Mouse (Mus musculus) forebrain, embryonic 15.5 days (tissue): ENCODE results near the gene Ccdc73. TPM values are rescaled to one million over a fixed set of nuclear protein-coding genes. Genes with fewer than 3 reads are reported as not detected.
"Not testable (repeated sequence)": the region's sequence is repeated elsewhere in the genome, so short reads cannot be mapped to it uniquely, and the experiment has no call there.

Experiments
- ATAC-seq: fragments of 200-750 bp; cut with Nextera tagmentation; replicated peaks from 2 replicates; pipeline ENCODE4 v1.8.0; 2017; ENCODE audit warnings: mild to moderate bottlenecking, moderate TSS enrichment, moderate library complexity
- H3K27ac ChIP-seq: fragments of 300-500 bp; sonication (generic); replicated peaks from 2 replicates; pipeline ENCODE4 v1.5.1; 2015; ENCODE audit warnings: mild to moderate bottlenecking, inconsistent platforms
- H3K27me3 ChIP-seq: fragments of 300-500 bp; sonication (generic); 2 replicates; pipeline ENCODE4 v1.6.1; 2015; ENCODE audit warnings: inconsistent platforms
- H3K36me3 ChIP-seq: fragments of 300-500 bp; sonication (generic); 2 replicates; pipeline ENCODE4 v1.6.1; 2015; ENCODE audit warnings: mild to moderate bottlenecking, inconsistent platforms
- H3K4me1 ChIP-seq: fragments of 300-500 bp; sonication (generic); 2 replicates; pipeline ENCODE4 v1.6.1; 2015; ENCODE audit warnings: inconsistent platforms
- H3K4me2 ChIP-seq: fragments of 300-500 bp; sonication (generic); replicated peaks from 2 replicates; pipeline ENCODE4 v1.6.1; 2015; ENCODE audit warnings: mild to moderate bottlenecking, inconsistent platforms
- H3K4me3 ChIP-seq: fragments of 300-500 bp; sonication (generic); 2 replicates; pipeline ENCODE4 v1.5.1; 2015; ENCODE audit warnings: mild to moderate bottlenecking, inconsistent platforms
- H3K9ac ChIP-seq: fragments of 300-500 bp; sonication (generic); replicated peaks from 2 replicates; pipeline ENCODE4 v1.6.1; 2015; ENCODE audit warnings: mild to moderate bottlenecking, inconsistent platforms
- H3K9me3 ChIP-seq: fragments of 300-500 bp; sonication (generic); 2 replicates; pipeline ENCODE4 v1.6.1; 2016; ENCODE audit warnings: inconsistent platforms
- WGBS: fragments of 180-500 bp; shearing (Covaris S2); methylation state at CpG from one replicate; pipeline ENCODE4 v1.1.7; 2015; ENCODE audit warnings: mixed read lengths; 5-methylcytosine and 5-hydroxymethylcytosine counted together
- polyA plus RNA-seq: library from polyadenylated mRNA; unstranded; fragments of >200 nt; fragmentation: Nextera tagmentation; extraction: Ambion mirVana; gene quantifications from 2 replicates; pipeline ENCODE4 v1.2.1, GENCODE M21; 2015

Gene Ccdc73
- polyA plus RNA-seq, 1 experiment from 2014 or later: 6.6 TPM

DNA sequence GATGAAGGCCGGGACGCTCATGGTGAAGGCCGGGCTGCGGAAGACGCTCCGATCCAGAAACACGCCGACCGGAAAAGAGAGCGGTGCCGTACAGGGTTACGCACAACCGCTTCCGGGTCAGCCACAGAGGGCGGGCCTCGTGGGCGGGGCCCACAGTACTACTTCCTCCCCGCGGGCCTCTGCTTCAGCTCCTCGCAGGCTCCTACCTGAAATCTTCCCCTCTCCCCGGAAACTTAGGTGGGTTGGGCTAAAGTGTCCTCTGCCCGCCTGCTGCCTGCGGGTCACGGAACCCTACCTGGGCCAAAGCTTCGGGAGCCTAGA, 149.3 kb downstream of the Ccdc73 start, which contains the start of gene Eif3m:
Gene Eif3m, minus strand, starts transcription at position 114 of the 321 bp plus-strand sequence.
- peaks cover 13% of the 10 kb centered on the region for H3K36me3 ChIP-seq
- peak within 1 kb of the TSS; percentile 71 for H3K9ac ChIP-seq
- H3K27me3 ChIP-seq: no peaks in the 10 kb centered on the region
- under 1% methylated on average over 25 of the region's 25 CpGs for WGBS
- peak within 1 kb of the TSS; percentile 63 for H3K4me2 ChIP-seq
- ATAC-seq: peak; percentile 100
- H3K9me3 ChIP-seq: no peaks in the 10 kb centered on the region
- peak within 1 kb of the TSS; percentile 91 for H3K4me3 ChIP-seq
- H3K4me1 ChIP-seq: peaks cover 19% of the 10 kb centered on the region
- peak within 1 kb of the TSS; percentile 90 for H3K27ac ChIP-seq

DNA sequence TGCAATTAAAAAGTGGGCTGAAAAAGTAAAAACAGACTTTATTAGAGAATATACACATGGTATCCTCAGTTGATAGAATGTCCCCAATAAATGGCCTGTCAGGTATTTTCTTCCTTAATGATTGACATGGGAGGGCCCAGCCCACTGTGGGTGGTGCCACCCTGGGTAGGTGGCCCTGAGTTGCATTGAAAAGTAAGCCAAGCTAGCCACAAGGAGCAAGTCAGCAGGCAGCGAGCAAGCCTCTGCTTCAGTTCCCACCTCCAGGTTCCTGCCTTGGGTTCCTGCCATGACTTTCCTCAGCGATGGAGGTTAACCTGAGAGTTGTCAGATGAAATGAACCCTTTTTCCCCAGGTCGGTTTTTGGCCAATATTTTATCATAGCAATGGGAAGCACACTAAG, 150.2 kb downstream of the Ccdc73 start:
- Histone ChIP-seq H3K4me3 (0 out of 2 replicates have a peak overlapping the region, but pooled peaks have one; percentile 91), H3K9ac (no peak overlapping the region), H3K4me1 (peaks cover 19% of the 10 kb centered on the region), H3K27me3 (no peaks in the 10 kb centered on the region), H3K27ac (no peak overlapping the region), H3K4me2 (no peak overlapping the region), H3K9me3 (no peaks in the 10 kb centered on the region), H3K36me3 (peaks cover 5% of the 10 kb centered on the region)
- ATAC-seq: no peak
- WGBS: 86% methylated on average over 3 of the region's 3 CpGs

DNA sequence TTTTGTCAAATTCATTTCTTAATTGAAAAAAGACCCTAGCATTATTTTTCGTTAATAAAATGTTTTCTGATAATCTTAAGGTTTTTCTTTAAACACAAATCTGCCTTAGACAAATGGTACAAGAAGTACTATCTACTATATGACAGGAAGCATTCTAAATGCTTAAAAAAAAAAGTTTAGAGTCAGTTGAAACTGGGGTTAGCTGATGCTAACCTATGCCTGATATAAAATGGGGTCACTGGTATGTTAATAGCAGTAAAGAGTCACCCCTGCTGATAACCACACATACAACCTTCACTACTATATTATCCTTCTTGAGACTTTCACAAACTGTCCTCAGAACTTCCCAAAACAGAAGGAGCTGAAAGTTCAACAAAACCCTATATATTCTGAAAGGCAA, 151.9 kb downstream of the Ccdc73 start:
- H3K27ac ChIP-seq: no peak overlapping the region
- H3K36me3 ChIP-seq: no peaks in the 10 kb centered on the region
- H3K4me2 ChIP-seq: no peak overlapping the region
- WGBS: 95% methylated on average over 1 of the region's 1 CpGs
- H3K4me3 ChIP-seq: no peak overlapping the region
- H3K9me3 ChIP-seq: no peaks in the 10 kb centered on the region
- no peaks in the 10 kb centered on the region for H3K27me3 ChIP-seq
- no peak overlapping the region for H3K9ac ChIP-seq
- ATAC-seq: no peak
- peaks cover 19% of the 10 kb centered on the region for H3K4me1 ChIP-seq

DNA sequence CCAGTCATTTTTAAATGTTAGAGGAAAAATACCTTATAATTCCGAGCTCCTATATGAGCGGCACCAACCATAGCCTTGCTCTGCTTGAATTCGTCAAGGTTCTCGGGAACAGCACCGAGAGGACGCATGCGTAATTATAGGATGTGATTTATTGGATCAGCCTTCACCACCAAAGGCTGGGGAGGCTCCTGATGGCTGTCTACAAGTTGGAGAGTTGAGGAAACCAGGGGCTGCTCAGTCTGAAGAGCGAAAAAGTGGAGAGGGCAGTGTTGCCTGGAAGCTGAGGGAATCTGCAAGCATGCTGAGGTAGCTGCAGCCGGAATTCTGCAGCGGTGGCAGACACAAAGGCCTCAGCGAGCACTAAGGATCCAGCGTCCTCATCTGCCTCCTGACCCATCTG, 153.7 kb downstream of the Ccdc73 start:
- no peaks in the 10 kb centered on the region for H3K9me3 ChIP-seq
- H3K4me1 ChIP-seq: peaks cover 6% of the 10 kb centered on the region
- no peak overlapping the region for H3K4me3 ChIP-seq
- H3K27ac ChIP-seq: no peak overlapping the region
- no peak for ATAC-seq
- H3K4me2 ChIP-seq: no peak overlapping the region
- WGBS: 82% methylated on average over 12 of the region's 12 CpGs
- no peak overlapping the region for H3K9ac ChIP-seq
- no peaks in the 10 kb centered on the region for H3K36me3 ChIP-seq
- no peaks in the 10 kb centered on the region for H3K27me3 ChIP-seq

DNA sequence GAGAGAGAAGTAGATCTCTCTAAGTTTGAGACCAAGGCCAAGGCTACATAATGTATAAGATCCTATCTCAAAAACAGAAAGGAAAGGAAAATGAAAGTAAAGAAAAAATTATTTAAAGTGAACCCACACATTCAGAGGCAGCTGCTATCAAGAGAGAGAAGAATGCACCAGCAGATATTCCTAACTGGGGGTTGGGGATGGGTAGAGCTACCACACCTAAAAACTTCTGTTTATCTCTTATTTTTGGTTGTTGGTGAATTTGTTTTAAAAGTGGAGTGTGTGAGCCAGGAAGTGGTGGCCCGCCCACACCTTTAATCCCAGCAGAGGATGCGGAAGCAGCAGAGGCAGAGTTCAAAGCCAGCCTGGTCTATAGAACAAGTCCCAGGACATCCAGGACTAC, 154.2 kb downstream of the Ccdc73 start:
- Histone ChIP-seq H3K36me3 (no peaks in the 10 kb centered on the region), H3K9ac (no peak overlapping the region), H3K27me3 (no peaks in the 10 kb centered on the region), H3K4me2 (no peak overlapping the region), H3K4me1 (peaks cover 6% of the 10 kb centered on the region), H3K9me3 (no peaks in the 10 kb centered on the region), H3K27ac (no peak overlapping the region), H3K4me3 (no peak overlapping the region)
- no peak for ATAC-seq
- 94% methylated on average over 2 of the region's 2 CpGs for WGBS

DNA sequence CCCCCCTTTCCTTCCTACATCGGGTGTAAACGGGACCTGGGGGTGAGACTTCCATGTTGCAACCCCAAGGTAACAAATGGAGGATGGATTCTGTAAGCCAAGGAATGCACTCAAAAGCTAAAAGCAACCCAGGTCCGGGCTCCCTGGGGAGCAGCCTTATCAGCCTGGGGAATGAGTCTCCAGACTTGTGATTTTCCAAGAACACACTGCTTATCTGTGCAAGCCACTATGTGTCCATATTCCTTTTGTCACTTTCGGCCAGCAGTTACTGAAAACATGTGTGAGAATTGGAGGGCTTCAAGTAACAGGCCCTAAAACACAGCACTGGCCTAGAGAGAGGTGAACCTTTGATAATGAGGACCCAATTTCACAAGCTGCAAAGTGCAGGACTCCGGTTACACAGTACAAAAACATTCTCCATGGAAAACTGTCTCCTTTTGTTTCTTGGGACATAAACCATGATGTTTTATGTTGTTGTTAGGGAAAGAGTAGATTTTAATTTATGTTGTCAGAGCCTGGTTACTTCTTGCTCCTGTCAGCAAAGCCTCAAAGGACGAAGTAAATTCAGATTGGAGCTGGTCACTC, 155.5 kb downstream of the Ccdc73 start:
- WGBS: 80% methylated on average over 6 of the region's 6 CpGs

DNA sequence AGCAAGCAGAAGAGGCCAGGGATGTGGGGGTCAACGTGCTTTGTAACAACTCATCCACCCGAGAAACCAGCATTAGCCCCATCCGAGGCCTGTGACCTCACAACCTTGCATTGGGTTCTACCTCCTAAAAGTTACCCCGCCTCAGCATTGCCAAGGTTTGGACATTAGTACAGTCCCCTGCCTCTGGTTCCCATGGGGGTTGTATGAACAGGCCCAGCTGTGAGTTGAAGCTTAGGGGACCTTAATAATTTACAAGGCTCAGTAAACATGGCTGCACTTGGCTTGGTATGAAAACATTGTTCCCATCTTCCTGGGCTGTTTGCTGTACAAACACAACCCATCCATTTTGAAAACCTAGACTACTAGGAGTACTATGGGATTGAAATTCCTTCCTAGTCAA, 156.2 kb downstream of the Ccdc73 start:
- Histone ChIP-seq H3K9ac (no peak overlapping the region), H3K4me2 (no peak overlapping the region), H3K36me3 (no peaks in the 10 kb centered on the region), H3K27ac (no peak overlapping the region), H3K4me3 (no peak overlapping the region), H3K27me3 (no peaks in the 10 kb centered on the region), H3K9me3 (no peaks in the 10 kb centered on the region), H3K4me1 (no peaks in the 10 kb centered on the region)
- ATAC-seq: no peak
- WGBS: 82% methylated on average over 4 of the region's 4 CpGs

More for the DNA sequence above, 155.5 kb downstream of the Ccdc73 start:
- H3K36me3 ChIP-seq: no peaks in the 10 kb centered on the region
- H3K4me2 ChIP-seq: no peak overlapping the region
- no peaks in the 10 kb centered on the region for H3K4me1 ChIP-seq
- H3K4me3 ChIP-seq: no peak overlapping the region
- no peak for ATAC-seq
- H3K27ac ChIP-seq: no peak overlapping the region
- H3K27me3 ChIP-seq: no peaks in the 10 kb centered on the region
- no peaks in the 10 kb centered on the region for H3K9me3 ChIP-seq
- no peak overlapping the region for H3K9ac ChIP-seq

DNA sequence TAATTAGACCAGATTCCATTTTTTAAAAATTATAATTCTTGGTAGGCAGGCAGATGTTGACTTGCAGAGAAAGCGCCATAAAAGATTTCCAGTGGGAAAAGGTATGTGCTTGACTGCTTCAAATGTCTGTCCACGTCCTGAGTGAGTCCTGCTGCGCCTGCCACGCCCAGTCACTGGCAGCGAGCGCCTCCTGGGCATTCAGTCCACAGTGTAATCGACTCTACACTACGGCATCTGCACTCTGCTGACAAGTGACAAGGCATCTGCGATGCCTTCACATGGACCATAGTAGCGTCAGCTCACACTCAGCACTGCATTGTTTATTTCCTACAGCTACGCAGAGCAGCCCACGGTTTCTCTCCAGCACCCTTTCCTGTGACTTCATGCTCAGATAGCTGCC, 158.0 kb downstream of the Ccdc73 start:
- H3K36me3 ChIP-seq, H3K4me2 ChIP-seq, ATAC-seq, H3K4me1 ChIP-seq, H3K27me3 ChIP-seq, H3K27ac ChIP-seq, H3K4me3 ChIP-seq, H3K9ac ChIP-seq, H3K9me3 ChIP-seq: not testable (repeated sequence)
- WGBS: 89% methylated on average over 12 of the region's 12 CpGs

DNA sequence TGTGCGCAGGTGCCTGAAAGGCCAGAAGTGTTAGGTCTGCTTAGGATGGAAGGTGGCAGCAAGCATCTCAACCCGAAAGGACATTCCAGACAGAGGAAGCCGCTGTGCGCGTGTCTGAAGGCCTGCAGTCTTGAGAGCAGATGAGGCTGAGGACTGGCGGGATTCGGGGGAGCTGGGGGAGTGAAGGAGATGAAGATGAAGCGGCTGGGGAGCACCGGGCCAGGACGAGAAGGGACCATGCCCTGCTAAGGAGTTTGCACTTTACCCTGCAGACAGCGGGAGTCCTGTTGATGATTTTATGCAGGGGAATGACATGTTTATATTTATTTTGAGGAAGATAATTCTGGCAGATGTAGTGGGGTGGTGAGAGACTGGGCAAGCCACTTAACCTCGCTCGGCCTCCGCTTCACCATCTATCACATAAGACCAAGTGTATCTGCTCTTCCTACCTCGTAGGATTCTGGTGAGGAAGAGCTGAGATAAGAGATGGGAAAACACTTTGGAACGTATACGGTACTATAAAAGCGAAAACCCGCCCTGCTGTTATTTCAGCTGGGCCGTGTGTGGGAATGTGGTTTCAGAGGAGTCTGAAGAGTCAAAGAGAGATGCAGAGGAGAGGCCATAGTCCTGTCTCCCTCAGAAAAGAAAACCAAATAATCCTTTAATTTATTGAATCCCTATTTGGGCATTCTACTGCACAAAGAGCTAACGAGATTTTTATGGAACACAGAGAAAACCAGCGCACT, 159.5 kb downstream of the Ccdc73 start:
- H3K4me2 ChIP-seq: no peak overlapping the region
- 84% methylated on average over 22 of the region's 22 CpGs for WGBS

DNA sequence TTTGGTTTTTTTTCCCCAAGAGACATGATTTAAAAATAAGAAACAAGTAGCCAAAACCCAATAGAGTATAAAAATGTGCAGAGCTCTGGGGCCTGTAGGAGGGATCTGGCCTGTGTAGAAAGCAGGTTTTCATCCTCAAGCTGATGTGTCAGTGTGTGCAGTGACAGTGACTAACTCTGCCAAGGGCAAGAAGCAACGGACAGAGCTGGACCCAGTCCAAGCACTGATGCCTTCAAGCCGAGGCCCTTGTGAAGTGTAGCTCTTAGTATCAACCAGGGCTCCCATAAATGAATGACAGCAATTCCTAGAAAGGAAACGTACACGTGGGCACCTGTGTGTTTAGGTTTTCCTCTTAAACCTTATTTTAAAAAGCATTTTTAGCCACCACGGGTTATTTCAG, 161.2 kb downstream of the Ccdc73 start:
- no peak overlapping the region for H3K27ac ChIP-seq
- no peak overlapping the region for H3K4me2 ChIP-seq
- no peak for ATAC-seq
- H3K36me3 ChIP-seq: no peaks in the 10 kb centered on the region
- no peaks in the 10 kb centered on the region for H3K27me3 ChIP-seq
- H3K4me1 ChIP-seq: no peaks in the 10 kb centered on the region
- no peaks in the 10 kb centered on the region for H3K9me3 ChIP-seq
- 72% methylated on average over 5 of the region's 5 CpGs for WGBS
- H3K9ac ChIP-seq: no peak overlapping the region
- no peak overlapping the region for H3K4me3 ChIP-seq

More for the DNA sequence above, 159.5 kb downstream of the Ccdc73 start:
- Histone ChIP-seq H3K27me3 (no peaks in the 10 kb centered on the region), H3K9me3 (no peaks in the 10 kb centered on the region), H3K4me3 (no peak overlapping the region), H3K4me1 (no peaks in the 10 kb centered on the region), H3K9ac (no peak overlapping the region), H3K27ac (no peak overlapping the region), H3K36me3 (no peaks in the 10 kb centered on the region)
- ATAC-seq: no peak

DNA sequence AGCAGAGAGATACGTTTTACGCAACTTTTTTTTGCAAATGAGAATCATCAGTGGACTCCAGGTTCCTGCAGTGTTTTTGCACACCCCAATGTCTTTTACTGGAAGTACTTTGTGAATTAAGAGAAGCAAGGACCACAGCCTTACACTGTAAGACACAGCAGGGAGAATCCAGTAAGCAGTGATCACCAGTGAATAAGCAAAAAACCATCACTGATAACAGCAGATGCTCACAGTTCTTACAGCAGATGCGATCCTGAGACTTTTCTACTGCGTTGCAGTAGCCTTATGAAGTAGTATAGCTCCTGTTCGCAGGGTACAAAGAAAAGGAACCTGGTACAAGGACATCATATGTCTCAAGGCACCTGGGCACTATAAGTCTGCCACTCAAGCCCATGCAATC, 162.9 kb downstream of the Ccdc73 start:
- Histone ChIP-seq H3K4me1 (no peaks in the 10 kb centered on the region), H3K27ac (no peak overlapping the region), H3K4me2 (no peak overlapping the region), H3K36me3 (no peaks in the 10 kb centered on the region), H3K4me3 (no peak overlapping the region), H3K27me3 (no peaks in the 10 kb centered on the region), H3K9me3 (no peaks in the 10 kb centered on the region), H3K9ac (no peak overlapping the region)
- 94% methylated on average over 5 of the region's 5 CpGs for WGBS
- no peak for ATAC-seq

DNA sequence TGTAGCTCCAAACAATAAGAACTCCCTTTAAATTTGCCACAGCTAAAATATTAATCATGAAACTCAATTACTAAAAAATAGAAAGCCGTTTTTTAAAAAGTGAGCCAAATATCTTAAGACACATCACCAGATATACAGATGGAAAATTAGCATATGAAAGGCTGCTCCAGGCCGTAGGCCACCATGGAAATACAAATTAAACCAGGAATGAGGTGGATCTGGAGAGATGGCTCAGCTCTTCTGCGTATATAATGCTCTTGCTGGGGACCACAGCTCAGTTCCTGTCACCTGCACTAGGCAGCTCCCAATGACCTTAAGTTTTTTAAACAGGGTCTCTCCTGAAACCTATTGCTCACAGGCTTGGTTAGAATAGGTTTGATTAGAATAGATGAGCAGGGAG, 166.5 kb downstream of the Ccdc73 start:
- WGBS: 30% methylated on average over 3 of the region's 3 CpGs
- Histone ChIP-seq H3K4me1 (no peaks in the 10 kb centered on the region), H3K9me3 (no peaks in the 10 kb centered on the region), H3K36me3 (no peaks in the 10 kb centered on the region), H3K27me3 (no peaks in the 10 kb centered on the region), H3K4me2 (no peak overlapping the region), H3K4me3 (no peak overlapping the region), H3K9ac (no peak overlapping the region), H3K27ac (no peak overlapping the region)
- ATAC-seq: no peak

DNA sequence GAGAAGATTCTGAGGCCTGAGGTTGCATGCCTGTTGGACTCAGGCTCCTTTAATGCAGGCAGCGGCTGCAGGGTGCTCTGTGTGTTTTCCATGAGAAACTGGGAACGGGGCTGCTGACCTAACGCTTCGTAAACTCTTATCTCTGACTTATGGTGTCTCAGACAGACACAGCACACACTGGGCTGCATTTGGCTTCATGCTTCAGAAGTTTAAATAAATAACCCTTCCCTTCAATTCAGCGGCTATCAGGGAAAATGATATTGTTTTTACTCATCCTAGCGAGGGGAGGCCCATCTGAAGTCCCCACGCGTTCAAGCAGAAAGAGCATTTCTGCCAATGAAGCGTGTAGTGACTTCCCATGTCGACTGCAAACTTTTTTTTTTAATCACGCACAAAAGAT, 168.4 kb downstream of the Ccdc73 start:
- Histone ChIP-seq H3K9me3 (no peaks in the 10 kb centered on the region), H3K9ac (no peak overlapping the region), H3K36me3 (no peaks in the 10 kb centered on the region), H3K4me2 (no peak overlapping the region), H3K4me1 (no peaks in the 10 kb centered on the region), H3K27ac (no peak overlapping the region), H3K27me3 (no peaks in the 10 kb centered on the region), H3K4me3 (no peak overlapping the region)
- WGBS: 31% methylated on average over 11 of the region's 11 CpGs
- ATAC-seq: no peak
